Mouse (Mus musculus) bone marrow macrophage, adult 2 months (primary cell): ENCODE results near the gene Snrpd3.

Source experiments
- CTCF ChIP-seq: IDR thresholded peaks from 2 replicates; pipeline ENCODE4 v1.5.1; 2012; ENCODE audit warnings: low read depth, mild to moderate bottlenecking, low read length, moderate library complexity
- POLR2A ChIP-seq: IDR thresholded peaks from 2 replicates; pipeline ENCODE4 v1.6.1; 2012; ENCODE audit warnings: mild to moderate bottlenecking, low read depth, low read length, borderline replicate concordance

- TF ChIP-seq CTCF (peak; percentile 39; the same call in 1 of the 2 replicates), POLR2A (no peak)
These were observed 68.7 kb downstream of the Snrpd3 start for GRCm38 (mm10) chr10:75585876-75586552.
